Mouse (Mus musculus): ENCODE measurements at regions not wholly inside any gene's neighbourhood (a gene's known extent, or its start where the extent isn't known, plus 50 kb on each side); places are given as distances from the start of the nearest gene placed in this dataset.

DNA sequence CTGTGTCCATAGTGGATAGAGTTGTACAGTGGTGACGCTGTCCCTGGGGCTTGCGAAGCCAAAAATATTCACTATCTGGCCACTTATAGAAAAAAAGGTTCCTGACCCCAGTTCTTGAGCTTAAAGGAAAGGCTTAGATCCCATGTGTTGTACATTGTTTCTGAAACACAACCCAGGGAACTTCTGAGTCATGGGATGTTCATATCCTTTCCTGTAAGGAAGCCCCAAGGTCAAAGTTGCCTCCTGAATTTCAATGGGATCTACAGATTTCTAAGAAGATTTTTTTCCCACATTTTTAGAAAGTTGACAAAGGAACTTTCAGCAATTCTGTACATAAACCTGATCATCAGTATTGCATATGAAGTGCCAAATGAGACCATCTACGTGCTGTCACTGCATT, 453.5 kb downstream of the Mctp2 start:
- TF ChIP-seq CTCF (conservative IDR thresholded peaks at IDR 0.05; ENCODE audit: low read length) (no peak), POU5F1 (IDR thresholded peaks at IDR 0.05; ENCODE audit: borderline replicate concordance, low read length) (no peak)
